Mouse (Mus musculus) NIH3T3 (cell line): Measurements from ENCODE around the gene Srl.
A peak's percentile ranks its signal among the peaks of the same experiment; 100 is the strongest.

Experiments
- DNase-seq: peaks from one replicate; pipeline ENCODE4 v3.0.0-alpha.2; 2012; ENCODE audit warnings: low read depth

Gene Srl

GRCm38 (mm10) chr16:4519157-4519556 is 22.5 kb downstream of the Srl start:
- DNase-seq, result no peak

GRCm38 (mm10) chr16:4517906-4518305 is 23.7 kb downstream of the Srl start:
- no peak for DNase-seq

- DNase-seq, result peak; percentile 11
Observed at GRCm38 (mm10) chr16:4514383-4514782, 27.2 kb downstream of the Srl start.

- peak; percentile 52 for DNase-seq
Observed at GRCm38 (mm10) chr16:4512661-4513438, 28.8 kb downstream of the Srl start.

- no peak for DNase-seq
Observed at GRCm38 (mm10) chr16:4511371-4511770, 30.2 kb downstream of the Srl start.

- DNase-seq, result no peak
Observed at GRCm38 (mm10) chr16:4506181-4506580, 35.4 kb downstream of the Srl start.

- DNase-seq, result no peak
Observed at GRCm38 (mm10) chr16:4503495-4503894, 38.1 kb downstream of the Srl start.

- DNase-seq, result no peak
Observed at GRCm38 (mm10) chr16:4502568-4502967, 39.0 kb downstream of the Srl start.

GRCm38 (mm10) chr16:4501703-4502102 is 39.9 kb downstream of the Srl start:
- no peak for DNase-seq

GRCm38 (mm10) chr16:4500598-4501385 is 40.8 kb downstream of the Srl start:
- DNase-seq, result peak; percentile 21

- no peak for DNase-seq
Observed at GRCm38 (mm10) chr16:4497762-4498607, 43.6 kb downstream of the Srl start.

- no peak for DNase-seq
Observed at GRCm38 (mm10) chr16:4496470-4496869, 45.1 kb downstream of the Srl start.

GRCm38 (mm10) chr16:4495861-4496260 is 45.8 kb downstream of the Srl start:
- DNase-seq, result no peak

- no peak for DNase-seq
Observed at GRCm38 (mm10) chr16:4492777-4493563, 48.6 kb downstream of the Srl start.

- peak; percentile 94 for DNase-seq
Observed at GRCm38 (mm10) chr16:4489114-4489624, 52.4 kb downstream of the Srl start.

GRCm38 (mm10) chr16:4480616-4481265 is 60.9 kb downstream of the Srl start:
- no peak for DNase-seq

GRCm38 (mm10) chr16:4477591-4478215 is 63.9 kb downstream of the Srl start:
- peak; percentile 45 for DNase-seq

GRCm38 (mm10) chr16:4474882-4475803 is 66.5 kb downstream of the Srl start:
- no peak for DNase-seq
